Mouse (Mus musculus): ENCODE results near the gene Ssty2. TPM values are rescaled to one million over a fixed set of nuclear protein-coding genes. Genes with fewer than 3 reads are reported as not detected.
"Not testable (repeated sequence)": the region's sequence is repeated elsewhere in the genome, so short reads cannot be mapped to it uniquely, and the experiment has no call there.

Ssty2 gene
- not detected in 2 replicates for polyA plus RNA-seq (2015; fragmentation: Nextera tagmentation; extraction: Ambion mirVana)

- not testable (repeated sequence) for H3K4me1 ChIP-seq (ENCODE audit: insufficient read depth); H3K27ac ChIP-seq (ENCODE audit: low read depth); H3K9me3 ChIP-seq (ENCODE audit: low read length); H3K4me2 ChIP-seq (ENCODE audit: low read depth, low read length); H3K36me3 ChIP-seq (replicated peaks; ENCODE audit: insufficient read depth, low read length); H3K9ac ChIP-seq (replicated peaks); H3K4me3 ChIP-seq (ENCODE audit: low read depth, low read length); DNase-seq; H3K27me3 ChIP-seq (ENCODE audit: insufficient read depth, low read length); ATAC-seq
- WGBS (ENCODE audit: insufficient replicate concordance), result no CpG with 5 or more reads among the region's 4 CpGs
Observed at GRCm38 (mm10) chrY:67047972-67048371, at the start of gene Ssty2. Gene Ssty2, minus strand, starts transcription at chrY:67048072.

Data from liver, postnatal 0 days (tissue).